12 mouse cellular contexts compared by ENCODE assay signal in the genomic region with DNA sequence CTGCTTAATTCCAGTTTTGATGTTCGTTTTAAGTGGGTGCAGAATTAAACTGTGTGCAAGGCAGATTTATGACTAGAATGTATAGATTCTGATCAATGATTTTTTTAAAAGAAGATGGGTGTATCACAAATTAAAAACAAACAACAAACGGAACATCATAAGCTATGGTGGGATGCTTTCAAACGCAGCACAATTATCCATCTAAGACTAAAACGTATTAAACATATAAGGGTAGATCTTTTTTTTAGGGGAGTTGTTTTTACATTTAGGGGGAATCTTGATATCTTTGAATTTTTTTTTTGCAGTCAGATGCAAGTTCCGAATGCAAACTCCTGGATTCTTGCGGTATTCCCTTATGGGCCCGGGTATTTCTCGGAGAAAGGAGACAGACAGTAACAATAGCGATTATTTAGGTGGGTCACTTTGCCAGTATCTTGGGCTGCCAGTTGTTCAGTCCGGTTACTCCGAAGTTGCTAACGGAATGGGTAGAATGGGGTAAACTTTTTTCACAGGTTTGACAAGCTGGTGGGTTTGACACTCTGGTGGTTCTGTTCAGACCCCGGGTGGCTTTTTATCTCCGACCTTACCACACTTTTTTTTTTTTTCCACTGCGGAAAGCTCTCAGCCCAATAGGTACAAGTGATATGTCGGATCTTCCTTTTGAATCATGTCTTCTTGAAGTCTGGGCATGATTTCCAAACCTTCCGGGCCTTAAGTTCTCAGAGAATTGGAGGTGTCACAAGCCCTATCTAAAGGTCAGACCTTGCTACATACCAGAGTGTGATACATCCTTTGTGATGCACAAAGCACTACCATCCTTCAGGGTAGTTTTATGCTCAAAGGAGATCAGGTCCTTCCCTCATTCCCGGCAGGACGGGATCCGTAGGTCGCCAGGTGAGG. TPM values are rescaled to one million over a fixed set of nuclear protein-coding genes. Genes with fewer than 3 reads are reported as not detected.
DNase-seq lines count a peak whose midpoint lies in the region; ATAC-seq and TF ChIP-seq lines count a peak whose summit lies in the region.
"Had no signal": no experiment of that assay in that cellular context is flagged by ENCODE, and none has a peak within 500 bp of the region (broad histone marks: within the 10 kb centered on the region; RNA-seq: fewer than 3 reads in every experiment).

No protein-coding gene starts in this region.

- no peak for TF ChIP-seq POLR2A in kidney, adult 2 months (IDR thresholded peaks at IDR 0.05; ENCODE audit: low read depth, low read length)

- intact Hi-C loops in left cerebral cortex, postnatal 25 days (cut with DNase I) = loop anchor here (2.0 to 5.0 kb wide), 2 partner anchors 372 to 1125 kb away; no protein-coding TSS in a partner anchor

- peak overlapping the region; percentile 46 for H3K4me3 ChIP-seq in kidney, adult 2 months (ENCODE audit: insufficient read depth, low read depth, low read length)
- peak overlapping the region; percentile 22; the same call in 1 of the 2 replicates for H3K4me3 ChIP-seq in embryonic facial prominence, embryonic 15.5 days (replicated peaks)
- peak overlapping the region; percentile 30 for H3K4me3 ChIP-seq in midbrain, embryonic 13.5 days (replicated peaks)

- H3K36me3 ChIP-seq in kidney, adult 2 months (ENCODE audit: control insufficient read depth, insufficient read depth, low read length) = no peaks in the 10 kb centered on the region
- no peaks in the 10 kb centered on the region for H3K36me3 ChIP-seq in embryonic facial prominence, embryonic 15.5 days
- no peaks in the 10 kb centered on the region for H3K36me3 ChIP-seq in midbrain, embryonic 13.5 days
- H3K36me3 ChIP-seq: heart, embryonic 12.5 days had no signal

- H3K4me1 ChIP-seq in kidney, adult 2 months (ENCODE audit: control insufficient read depth, insufficient read depth, low read length) = 0 out of 2 replicates have a peak, but pooled peaks cover 3% of the 10 kb centered on the region
- H3K4me1 ChIP-seq in embryonic facial prominence, embryonic 15.5 days = peaks cover 22% of the 10 kb centered on the region
- peaks cover 30% of the 10 kb centered on the region for H3K4me1 ChIP-seq in midbrain, embryonic 13.5 days (replicated peaks)

- TF ChIP-seq CTCF in kidney, adult 2 months (conservative IDR thresholded peaks at IDR 0.05; ENCODE audit: insufficient read depth, insufficient read length, low read depth, low read length) = no peak
- TF ChIP-seq CTCF in Patski (IDR thresholded peaks at IDR 0.05) = no peak

- CTCF ChIA-PET in Patski (lab: Charles Lee) = interaction anchor here (1.3 kb wide), 1 partner anchor 194 kb away, joined by 4 read pairs; no protein-coding TSS in a partner anchor

- POLR2A ChIA-PET in Patski (lab: Charles Lee) = interaction anchor here (0.7 to 1.5 kb wide), 3 partner anchors 12 to 25 kb away, joined by 3 to 4 read pairs (median 3); no protein-coding TSS in a partner anchor

- H3K9ac ChIP-seq in embryonic facial prominence, embryonic 15.5 days = no peak overlapping the region
- no peak overlapping the region; the same call in 1 of the 2 replicates for H3K9ac ChIP-seq in midbrain, embryonic 13.5 days (replicated peaks)
- H3K9ac ChIP-seq: heart, embryonic 12.5 days; liver, embryonic 14.5 days had no signal

- peaks cover 5% of the 10 kb centered on the region; the same call in 1 of the 2 replicates for H3K27me3 ChIP-seq in kidney, adult 2 months (replicated peaks; ENCODE audit: control insufficient read depth, insufficient read depth, low read length)
- peaks cover 26% of the 10 kb centered on the region for H3K27me3 ChIP-seq in Patski
- H3K27me3 ChIP-seq in embryonic facial prominence, embryonic 15.5 days = peaks cover 79% of the 10 kb centered on the region
- peaks cover 91% of the 10 kb centered on the region for H3K27me3 ChIP-seq in midbrain, embryonic 13.5 days

- no peak for DNase-seq in kidney, adult 2 months
- DNase-seq in kidney, postnatal 36 days = no peak
- DNase-seq in Patski (ENCODE audit: low read depth, low spot score) = peak; percentile 22
- no peak for DNase-seq in left cerebral cortex, postnatal 25 days (ENCODE audit: low spot score in 2 of 2)
- no peak for DNase-seq in adrenal gland, postnatal 4 days (ENCODE audit: low spot score in 2 of 2)
- DNase-seq: layer of hippocampus, adult 9-11 months had no signal

- in situ Hi-C loops in Patski (cut with MboI; ENCODE audit: low pct_unique_long_range_greater_than_20kb) = loop anchor here (5.0 to 10.0 kb wide), 3 partner anchors 198 to 507 kb away; no protein-coding TSS in a partner anchor

- peak overlapping the region; percentile 80 for H3K27ac ChIP-seq in kidney, adult 2 months (ENCODE audit: insufficient read depth, low read depth, low read length)
- no peak overlapping the region for H3K27ac ChIP-seq in embryonic facial prominence, embryonic 15.5 days (replicated peaks)
- H3K27ac ChIP-seq in midbrain, embryonic 13.5 days = peak overlapping the region; percentile 60; the same call in 1 of the 2 replicates
- H3K27ac ChIP-seq: liver, embryonic 14.5 days had no signal

- no peak for ATAC-seq in Patski
- ATAC-seq in embryonic facial prominence, embryonic 15.5 days (ENCODE audit: insufficient number of reproducible peaks, low FRiP score, low TSS enrichment, low read depth) = no peak
- ATAC-seq in midbrain, embryonic 13.5 days = no peak

- no peaks in the 10 kb centered on the region for H3K9me3 ChIP-seq in embryonic facial prominence, embryonic 15.5 days (replicated peaks)
- H3K9me3 ChIP-seq in midbrain, embryonic 13.5 days = no peaks in the 10 kb centered on the region
- H3K9me3 ChIP-seq: heart, embryonic 12.5 days had no signal

- 15% methylated on average over 21 of the region's 21 CpGs for WGBS in kidney, adult 2 months
- 5% methylated on average over 21 of the region's 21 CpGs for WGBS in embryonic facial prominence, embryonic 15.5 days
- 3% methylated on average over 21 of the region's 21 CpGs for WGBS in midbrain, embryonic 13.5 days

- no peak overlapping the region for H3K4me2 ChIP-seq in embryonic facial prominence, embryonic 15.5 days (replicated peaks)
- peak overlapping the region; percentile 34 for H3K4me2 ChIP-seq in midbrain, embryonic 13.5 days (replicated peaks)

RNA-seq across cellular contexts. Expression of gene Sim1, which starts 5.5 kb away (rescaled TPM):
- 4.2 and 5.8 TPM in 2 replicates for polyA plus RNA-seq in kidney, adult 2 months (2012; rRNA removed)
- polyA plus RNA-seq in Patski (2021) = 7.4 TPM
- 0.83 and 1.6 TPM in 2 replicates for polyA plus RNA-seq in embryonic facial prominence, embryonic 15.5 days (2015; fragmentation: Nextera tagmentation; extraction: Ambion mirVana)
- polyA plus RNA-seq in midbrain, embryonic 13.5 days (2015; fragmentation: Nextera tagmentation; extraction: Ambion mirVana) = 3.6 and 6.0 TPM in 2 replicates
- total RNA-seq in left cerebral cortex, postnatal 25 days (2021) = under 1 TPM; 0.32 to 0.69 TPM
- total RNA-seq in adrenal gland, postnatal 4 days (2021) = 1 to 10 TPM in 1 of 2 experiments, under 1 TPM in 1; 0.06 to 3.7 TPM
- total RNA-seq: common myeloid progenitor, adult 5-6 weeks; megakaryocyte progenitor cell, adult 5-6 weeks had no signal
- polyA plus RNA-seq: heart, embryonic 12.5 days; liver, embryonic 14.5 days had no signal
